Mouse (Mus musculus): ENCODE results near the gene Tmem151b.

DNA sequence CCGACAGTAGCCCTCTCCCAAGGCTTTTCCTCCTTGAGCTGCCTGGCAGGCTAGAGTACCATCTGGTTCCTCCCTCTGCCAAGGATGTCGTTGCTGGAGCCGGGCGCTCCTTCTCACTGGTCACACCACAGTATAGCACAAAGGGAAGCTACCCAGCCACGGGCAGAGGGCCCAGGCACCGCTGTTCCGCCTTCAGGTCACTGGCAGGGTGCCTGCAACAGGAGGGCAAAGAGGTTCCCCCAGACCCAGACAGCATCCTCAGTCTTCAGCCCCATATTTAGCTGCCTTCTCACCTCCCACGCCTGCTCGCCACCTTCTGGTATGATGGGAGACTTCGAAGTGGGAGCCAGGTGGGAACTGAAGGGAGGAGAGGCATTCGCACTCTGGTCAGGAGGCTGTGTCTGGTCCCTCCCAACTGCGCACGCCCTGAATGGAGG lies 19.1 kb downstream of the Tmem151b start:
- no peak for TF ChIP-seq POLR2A (IDR thresholded peaks at IDR 0.05; ENCODE audit: insufficient read depth, low read depth, low read length)
- TF ChIP-seq CTCF (IDR thresholded peaks at IDR 0.05; ENCODE audit: insufficient read depth, low read depth, low read length): no peak
